Mouse (Mus musculus): ENCODE measurements around the gene Ttyh1.
A peak's percentile ranks its signal among the peaks of the same experiment; 100 is the strongest.

The Ttyh1 gene

GRCm38 (mm10) chr7:4170193-4170938 lies 51.2 kb downstream of the Ttyh1 start:
- no peak for DNase-seq (ENCODE audit: low read depth, low spot score)

- DNase-seq (ENCODE audit: low read depth, low spot score), result peak; percentile 76
Measured at GRCm38 (mm10) chr7:4178438-4178837, 59.2 kb downstream of the Ttyh1 start.
